Mouse (Mus musculus) left cerebral cortex, postnatal 25 days (tissue): ENCODE results near the gene Myo9b. TPM values are rescaled to one million over a fixed set of nuclear protein-coding genes. Genes with fewer than 3 reads are reported as not detected.

Experiments used
- DNase-seq, 2 experiments: peaks; one replicate each; pipeline ENCODE4 v3.0.0; 2022; ENCODE audit warnings: low spot score in 2 of 2, mixed read lengths in 1 of 2
- intact Hi-C: fragments of 180-260 bp; cut with DNase I; formaldehyde crosslinking; loops from one replicate; pipeline ENCODE4 v1.15.1; 2025
- total RNA-seq, 2 experiments: library from RNA; stranded (reverse); gene quantifications; 2 replicates each; pipeline ENCODE4 v1.2.3; 2021

Gene Myo9b
- total RNA-seq, 2 experiments from 2014 or later, result 27.7 to 32.4 TPM

- DNase-seq, result no peak
- intact Hi-C loops, result no loop called here
These were observed 130.0 kb downstream of the Myo9b start for GRCm38 (mm10) chr8:71402446-71402964.

GRCm38 (mm10) chr8:71403107-71403885 lies 130.8 kb downstream of the Myo9b start:
- no peak for DNase-seq
- intact Hi-C loops, result no loop called here

- intact Hi-C loops, result no loop called here
- no peak for DNase-seq
These were observed 131.5 kb downstream of the Myo9b start for GRCm38 (mm10) chr8:71404011-71404410.

GRCm38 (mm10) chr8:71404951-71405351 lies 132.4 kb downstream of the Myo9b start:
- intact Hi-C loops, result no loop called here
- DNase-seq, result no peak

- intact Hi-C loops, result no loop called here
These were observed 133.0 kb downstream of the Myo9b start, which contains the start of gene Ankle1 for GRCm38 (mm10) chr8:71405401-71406098. Ankle1 (plus strand) TSS chr8:71406010.

GRCm38 (mm10) chr8:71406099-71407015 lies 133.8 kb downstream of the Myo9b start:
- intact Hi-C loops, result no loop called here
- DNase-seq, result no peak

More at GRCm38 (mm10) chr8:71405401-71406098, 133.0 kb downstream of the Myo9b start, which contains the start of gene Ankle1:
- DNase-seq, result peak; percentile 90 to 95

- intact Hi-C loops, result no loop called here
- DNase-seq, result no peak
These were observed 134.9 kb downstream of the Myo9b start for GRCm38 (mm10) chr8:71407441-71407840.

- intact Hi-C loops, result no loop called here
- no peak for DNase-seq
These were observed 135.7 kb downstream of the Myo9b start for GRCm38 (mm10) chr8:71408231-71408630.

Other genes starting within 250 kb of the Myo9b start
- 10 to 100 TPM; 10.9 to 14.7 TPM for gene Haus8, start 220 bp downstream of the Myo9b start, total RNA-seq
- gene Use1, start 94.1 kb downstream of the Myo9b start, total RNA-seq, result 100 to 1,000 TPM in 1 of 2 experiments, 10 to 100 TPM in 1; 95.9 to 102 TPM
- 10 to 100 TPM; 14.8 to 18.6 TPM for gene Ocel1, start 98.6 kb downstream of the Myo9b start, total RNA-seq
- 10 to 100 TPM; 37.6 to 43.0 TPM for gene Nr2f6, start 109.2 kb downstream of the Myo9b start, total RNA-seq
- gene Ushbp1, start 123.1 kb downstream of the Myo9b start, total RNA-seq, result 1 to 10 TPM; 4.9 to 5.0 TPM
- gene Babam1, start 124.1 kb downstream of the Myo9b start, total RNA-seq, result 100 to 1,000 TPM; 111 to 117 TPM
- gene Ankle1, start 133.3 kb downstream of the Myo9b start, total RNA-seq, result under 1 TPM; 0.28 to 0.41 TPM
- 100 to 1,000 TPM; 299 to 324 TPM for gene Abhd8, start 190.9 kb downstream of the Myo9b start, total RNA-seq
- 10 to 100 TPM; 59.7 to 60.8 TPM for gene Mrpl34, start 192.2 kb downstream of the Myo9b start, total RNA-seq
- 10 to 100 TPM; 80.9 to 84.8 TPM for gene Dda1, start 196.5 kb downstream of the Myo9b start, total RNA-seq
- gene Ano8, start 213.2 kb downstream of the Myo9b start, total RNA-seq, result 10 to 100 TPM; 59.9 to 60.9 TPM
- 10 to 100 TPM; 28.6 to 33.2 TPM for gene Gtpbp3, start 215.4 kb downstream of the Myo9b start, total RNA-seq
- gene Plvap, start 239.0 kb downstream of the Myo9b start, total RNA-seq, result 1 to 10 TPM; 5.7 to 6.6 TPM